Mouse (Mus musculus) spleen, adult 10 weeks (tissue): ENCODE results near the gene Tmod3. TPM values are rescaled to one million over a fixed set of nuclear protein-coding genes. Genes with fewer than 3 reads are reported as not detected.

ENCODE experiments used
- polyA plus RNA-seq: library from polyadenylated mRNA; stranded (reverse); fragments of 350-450 nt; fragmentation: Illumina TruSeq; extraction: RNeasy Lipid Tissue Mini Kit (QIAGEN cat#74804); gene quantifications from one replicate; pipeline ENCODE4 v1.2.3, GENCODE M21; 2015; ENCODE audit warnings: low replicate concordance; ENCODE audit not compliant: insufficient read depth

Tmod3 gene
- 162 TPM for polyA plus RNA-seq

DNA sequence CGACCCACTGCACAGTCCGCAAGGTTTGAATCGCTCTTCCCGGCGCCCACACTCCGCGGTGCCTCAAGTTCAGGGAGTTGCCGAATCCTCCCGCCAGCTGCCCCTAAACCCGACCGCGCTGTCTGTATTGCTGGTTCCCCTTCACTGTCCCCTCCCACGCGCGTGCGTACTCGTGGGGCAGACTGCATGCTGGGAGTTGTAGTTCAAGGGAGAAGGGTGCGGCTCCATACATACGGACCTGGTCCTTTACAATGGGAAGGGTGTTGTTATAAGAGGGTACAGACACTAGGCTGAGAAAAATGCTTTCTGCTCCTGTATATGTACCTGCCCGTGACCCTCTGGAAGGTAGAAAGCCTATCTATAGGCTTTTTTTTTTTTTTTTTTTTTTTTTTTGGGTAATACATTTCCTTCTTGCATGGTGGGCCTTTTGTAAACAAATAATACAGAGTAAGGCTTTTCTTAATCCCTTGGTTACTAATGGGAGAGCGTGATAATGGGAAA lies at the start of gene Tmod3:
Tmod3 (minus strand) TSS at position 146 of the 501 bp plus-strand sequence.

Other genes with a start within 250 kb of the Tmod3 start
- not detected for gene Bcl2l10, start 211.9 kb downstream of the Tmod3 start, polyA plus RNA-seq
- gene Mapk6, start 149.7 kb downstream of the Tmod3 start, polyA plus RNA-seq: 37.1 TPM
- gene Leo1, start 118.1 kb downstream of the Tmod3 start, polyA plus RNA-seq: 19.2 TPM
- gene Tmod2, start 51.7 kb upstream of the Tmod3 start, polyA plus RNA-seq: 2.7 TPM
- gene Lysmd2, start 66.1 kb upstream of the Tmod3 start, polyA plus RNA-seq: 13.9 TPM
- 0.33 TPM for gene Scg3, start 124.4 kb upstream of the Tmod3 start, polyA plus RNA-seq
- gene Bmp5, start 215.7 kb upstream of the Tmod3 start, polyA plus RNA-seq: not detected